Mouse (Mus musculus) cerebellum, adult 2 months (tissue): ENCODE data around the gene Atxn7l3.

Source experiments
- CTCF ChIP-seq: fragments of 200-500 bp; IDR thresholded peaks from 2 replicates; pipeline ENCODE4 v1.5.1; 2011; ENCODE audit warnings: low read depth, mild to moderate bottlenecking, control low read depth, low read length, moderate library complexity, borderline replicate concordance; ENCODE audit not compliant: insufficient read depth
- POLR2A ChIP-seq: fragments of 200-500 bp; IDR thresholded peaks from 2 replicates; pipeline ENCODE4 v1.6.1; 2011; ENCODE audit warnings: low read length, control low read depth, borderline replicate concordance; ENCODE audit not compliant: insufficient read depth

DNA sequence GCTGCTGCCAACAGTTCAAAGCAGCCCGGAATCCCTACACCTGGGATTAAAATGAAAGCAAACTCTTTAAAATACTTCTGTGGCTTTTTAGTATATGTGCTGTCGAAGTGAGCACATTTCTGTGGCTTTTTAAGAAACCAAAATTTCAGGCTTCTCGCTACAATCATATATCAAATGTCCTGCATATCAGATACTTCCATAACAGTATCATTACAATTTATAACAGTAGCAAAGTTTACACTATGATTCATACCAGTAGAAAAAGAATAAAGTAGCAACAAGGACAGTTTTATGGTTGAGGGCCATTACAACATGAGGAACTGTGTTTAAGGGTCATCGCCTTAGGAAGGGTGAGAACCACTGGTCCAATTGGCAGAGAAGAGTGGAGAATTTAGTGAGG lies 44.7 kb upstream of the Atxn7l3 start:
- TF ChIP-seq CTCF: no peak
- no peak for TF ChIP-seq POLR2A
